Mouse (Mus musculus) embryonic fibroblast, embryonic 13.5 days (primary cell): ENCODE data around the gene 3830406C13Rik. TPM values are rescaled to one million over a fixed set of nuclear protein-coding genes. Genes with fewer than 3 reads are reported as not detected.

ENCODE experiments used
- H3K27ac ChIP-seq: 2 replicates; pipeline ENCODE4 v1.5.1; 2012; ENCODE audit warnings: low read length, control low read depth, inconsistent platforms; ENCODE audit not compliant: insufficient read depth
- H3K4me1 ChIP-seq: 2 replicates; pipeline ENCODE4 v1.6.1; 2011; ENCODE audit warnings: low read length; ENCODE audit not compliant: control insufficient read depth, insufficient read depth
- H3K4me3 ChIP-seq: 2 replicates; pipeline ENCODE4 v1.5.1; 2011; ENCODE audit warnings: mild to moderate bottlenecking, control low read depth, low read length; ENCODE audit not compliant: insufficient read depth
- CTCF ChIP-seq: IDR thresholded peaks from 2 replicates; pipeline ENCODE4 v1.5.1; 2011; ENCODE audit warnings: mild to moderate bottlenecking, control low read depth, low read length, moderate library complexity, borderline replicate concordance; ENCODE audit not compliant: insufficient read depth
- POLR2A ChIP-seq: IDR thresholded peaks from 2 replicates; pipeline ENCODE4 v1.6.1; 2011; ENCODE audit warnings: low read depth, mild to moderate bottlenecking, control low read depth, low read length, moderate library complexity
- polyA plus RNA-seq: library from polyadenylated mRNA; stranded (reverse); fragments of >200 nt; gene quantifications from 2 replicates; pipeline ENCODE4 v1.2.4, GENCODE M21; 2011; ENCODE audit warnings: low read depth; ENCODE audit not compliant: missing spikeins, insufficient read length

The 3830406C13Rik gene
- polyA plus RNA-seq, 1 experiment: 38.1 TPM

DNA sequence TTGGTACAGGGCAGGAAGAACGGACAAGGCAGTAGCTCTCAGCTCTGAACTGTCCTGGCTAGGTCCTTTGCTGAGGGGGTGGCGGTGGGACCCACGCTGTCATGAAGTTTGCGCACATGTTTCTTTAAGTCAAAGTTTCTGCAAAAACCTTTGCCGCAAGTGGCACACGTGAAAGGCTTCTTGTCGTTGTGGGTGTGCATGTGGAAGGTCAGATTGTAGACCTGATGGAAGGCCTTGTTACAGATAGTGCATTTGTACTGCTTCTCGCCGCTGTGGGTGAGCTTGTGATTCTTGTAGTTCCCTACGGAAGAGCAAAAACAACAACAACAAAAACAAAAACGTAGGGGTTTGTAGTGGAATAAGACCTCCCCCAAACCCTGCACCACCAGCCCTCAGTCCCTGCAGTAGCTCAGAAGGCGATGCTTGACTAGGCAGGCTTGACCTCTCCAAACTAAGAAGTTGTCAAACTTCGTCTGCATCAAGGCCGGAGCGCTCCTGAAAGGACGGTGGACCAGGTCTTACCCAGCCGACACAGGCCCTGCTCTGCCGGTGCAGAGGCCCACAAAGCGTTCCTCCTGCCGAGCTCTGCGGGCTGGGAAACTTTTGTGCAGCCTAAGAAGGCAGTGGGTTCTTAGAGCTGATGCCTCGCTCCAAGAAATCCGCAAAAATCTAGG lies 58.6 kb downstream of the 3830406C13Rik start:
- H3K4me3 ChIP-seq: no peak overlapping the region
- H3K4me1 ChIP-seq: no peaks in the 10 kb centered on the region
- TF ChIP-seq CTCF: no peak
- TF ChIP-seq POLR2A: no peak
- H3K27ac ChIP-seq: no peak overlapping the region

DNA sequence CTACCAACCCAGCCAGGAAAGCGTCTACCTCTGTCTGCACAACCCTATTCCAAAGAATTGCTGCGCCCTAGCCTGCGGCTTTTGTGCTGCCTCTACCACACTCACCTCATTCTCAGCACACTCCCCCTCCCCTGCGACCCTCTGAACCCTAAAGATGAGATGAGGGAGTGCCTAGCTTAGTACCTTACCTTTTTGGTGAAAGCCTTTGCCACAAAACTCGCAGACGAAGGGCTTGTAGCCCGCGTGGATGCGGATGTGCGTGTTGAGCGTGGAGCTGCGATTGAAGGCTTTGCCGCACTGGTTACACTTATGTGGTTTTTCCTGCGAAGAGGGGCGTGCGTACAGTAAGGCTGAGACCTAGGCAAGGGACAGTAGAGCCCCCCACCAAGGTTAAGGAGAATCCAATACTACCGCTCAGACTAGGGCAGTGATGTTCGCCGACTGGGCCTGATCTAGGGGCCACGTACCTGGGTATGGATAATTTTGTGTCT lies 59.5 kb downstream of the 3830406C13Rik start:
- H3K4me3 ChIP-seq: no peak overlapping the region
- H3K27ac ChIP-seq: no peak overlapping the region
- TF ChIP-seq POLR2A (no peak), CTCF (no peak)
- no peaks in the 10 kb centered on the region for H3K4me1 ChIP-seq

- no peak overlapping the region for H3K4me3 ChIP-seq
- H3K27ac ChIP-seq: no peak overlapping the region
- no peak for TF ChIP-seq CTCF
- TF ChIP-seq POLR2A: no peak
- H3K4me1 ChIP-seq: no peaks in the 10 kb centered on the region
Measured at GRCm38 (mm10) chr14:12344061-12344745, 60.2 kb downstream of the 3830406C13Rik start.

GRCm38 (mm10) chr14:12344746-12345240 lies 60.8 kb downstream of the 3830406C13Rik start:
- TF ChIP-seq POLR2A: no peak
- TF ChIP-seq CTCF: no peak
- Histone ChIP-seq H3K4me1 (no peaks in the 10 kb centered on the region), H3K4me3 (no peak overlapping the region), H3K27ac (no peak overlapping the region)

- H3K4me1 ChIP-seq: no peaks in the 10 kb centered on the region
- no peak overlapping the region for H3K27ac ChIP-seq
- TF ChIP-seq POLR2A (no peak), CTCF (no peak)
- H3K4me3 ChIP-seq: no peak overlapping the region
Measured at GRCm38 (mm10) chr14:12345241-12345921, 61.4 kb downstream of the 3830406C13Rik start.

GRCm38 (mm10) chr14:12346011-12346864 lies 62.3 kb downstream of the 3830406C13Rik start:
- H3K4me1 ChIP-seq: no peaks in the 10 kb centered on the region
- H3K4me3 ChIP-seq: peak overlapping the region; percentile 24; the same call in 1 of the 2 replicates
- TF ChIP-seq CTCF: no peak
- no peak for TF ChIP-seq POLR2A
- H3K27ac ChIP-seq: no peak overlapping the region

DNA sequence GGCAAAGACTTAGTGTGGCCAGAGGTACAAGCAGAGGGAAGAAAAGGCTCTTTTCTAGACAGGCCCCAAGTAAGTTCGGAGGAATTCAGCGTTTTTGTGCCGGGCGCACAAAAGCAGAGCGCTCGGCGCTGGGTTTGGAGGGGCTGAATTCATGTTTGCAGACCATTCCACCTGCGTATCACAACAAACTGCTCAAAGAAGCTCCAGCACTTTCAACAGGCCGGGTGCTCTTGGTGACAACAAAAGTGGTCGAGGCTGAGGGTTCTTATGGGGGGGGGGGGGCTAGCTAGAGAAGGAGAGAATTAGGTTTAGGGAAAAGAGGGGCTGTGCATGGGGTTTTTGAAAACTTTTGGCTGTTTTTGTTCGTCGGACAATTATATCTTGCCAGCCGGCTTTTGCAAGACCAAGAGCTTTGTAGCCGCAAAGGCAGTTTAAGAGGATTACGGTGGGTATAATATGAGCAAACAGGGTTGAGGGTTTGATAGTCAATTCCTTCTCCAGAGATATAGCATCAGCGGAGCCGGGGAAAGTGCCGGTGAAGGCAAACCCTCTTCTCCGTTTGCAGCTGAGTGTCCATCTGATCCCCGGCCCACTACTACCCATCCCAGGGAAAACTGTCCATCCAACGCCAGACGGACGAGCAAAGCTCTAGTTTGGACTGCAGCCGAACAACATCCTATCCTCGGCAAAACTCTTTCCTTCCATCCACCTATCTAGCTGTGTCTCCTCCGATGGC lies 63.1 kb downstream of the 3830406C13Rik start:
- Histone ChIP-seq H3K27ac (no peak overlapping the region), H3K4me1 (no peaks in the 10 kb centered on the region), H3K4me3 (peak overlapping the region; percentile 24; the same call in 1 of the 2 replicates)
- TF ChIP-seq POLR2A (no peak), CTCF (no peak)

DNA sequence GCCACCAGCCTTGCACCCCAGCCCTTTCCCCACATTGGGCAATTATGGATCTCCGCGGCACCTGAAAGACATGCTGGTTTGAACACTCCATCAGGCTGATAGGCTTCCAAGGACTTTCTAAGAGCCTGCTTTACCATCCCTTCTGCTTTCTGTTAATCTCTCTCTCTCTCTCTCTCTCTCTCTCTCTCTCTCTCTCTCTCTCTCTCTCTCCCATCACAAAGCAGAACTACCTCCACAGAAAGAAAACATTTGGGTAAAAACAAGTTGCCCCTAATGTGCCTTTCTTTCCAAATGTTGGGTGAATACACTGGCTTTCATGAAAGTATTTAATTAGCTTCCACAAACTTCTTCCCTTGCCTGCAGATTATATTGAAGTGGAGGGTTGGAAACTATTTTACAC lies 64.1 kb downstream of the 3830406C13Rik start, which contains the start of gene Fezf2:
Fezf2 (minus strand) TSS at position 101 of the 400 bp plus-strand sequence.
- Histone ChIP-seq H3K4me1 (no peaks in the 10 kb centered on the region), H3K4me3 (no peak within 1 kb of the TSS), H3K27ac (no peak within 1 kb of the TSS)
- TF ChIP-seq CTCF (no peak), POLR2A (no peak)
